Mouse (Mus musculus) heart, postnatal 14 days (tissue): ENCODE data around the gene Rbmx2. TPM values are rescaled to one million over a fixed set of nuclear protein-coding genes. Genes with fewer than 3 reads are reported as not detected.

ENCODE experiments used
- DNase-seq, 2 experiments: peaks; one replicate each; pipeline ENCODE4 v3.0.0; 2021 to 2022
- intact Hi-C: fragments of 180-260 bp; cut with DNase I; formaldehyde crosslinking; loops from one replicate; pipeline ENCODE4 v1.15.1; 2025
- long read RNA-seq, 2 experiments: library from polyadenylated mRNA; stranded (forward); transcript quantifications; one replicate each; pipeline ENCODE4 v2.0.0; 2021
- total RNA-seq, 2 experiments: library from RNA; stranded (reverse); gene quantifications; 2 replicates each; pipeline ENCODE4 v1.2.3; 2021

Rbmx2 gene
- 1 to 10 TPM; 2.4 to 2.6 TPM for total RNA-seq
- long read RNA-seq, experiment 1, transcript Rbmx2-201 (6 exons, 1,747 nt) = major isoform, 9 of 11 reads
- long read RNA-seq, experiment 1, partial matches to known transcripts = 2 of 11 reads
- long read RNA-seq, experiment 1, other reads (novel, unspliced or antisense) = 0 of 11 reads
- long read RNA-seq, experiment 2, partial matches to known transcripts = 2 of 5 reads
- long read RNA-seq, experiment 2, other reads (novel, unspliced or antisense) = 0 of 5 reads

DNA sequence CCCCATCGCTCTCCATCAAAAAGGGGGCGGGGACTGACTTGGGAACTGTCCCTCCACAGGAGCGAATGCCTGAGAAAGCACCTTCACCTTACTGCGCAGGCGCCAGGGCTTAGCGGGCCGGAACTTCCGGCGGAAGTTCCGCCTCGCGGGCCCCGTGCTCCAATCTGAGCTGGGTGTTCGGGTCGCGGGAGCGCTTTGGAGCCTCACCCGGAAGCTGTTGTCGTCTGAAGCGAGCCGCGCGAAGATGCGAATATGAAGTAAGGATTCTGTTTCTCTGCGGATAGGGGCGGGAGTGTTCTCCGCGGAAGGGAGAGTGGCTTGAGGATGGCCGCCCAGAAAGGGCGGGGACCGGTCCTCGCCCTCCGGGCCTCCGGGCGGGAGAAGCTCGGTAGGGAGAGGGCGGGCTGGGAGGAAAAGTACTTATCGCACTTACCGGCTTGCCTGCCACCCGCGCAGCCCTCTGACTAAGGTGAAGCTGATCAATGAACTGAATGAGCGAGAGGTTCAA is at the start of gene Rbmx2:
TSS of gene Rbmx2 (plus strand) at position 141 of the 508 bp plus-strand sequence.
- peak; percentile 88 to 90 for DNase-seq
- intact Hi-C loops = no loop called here

DNA sequence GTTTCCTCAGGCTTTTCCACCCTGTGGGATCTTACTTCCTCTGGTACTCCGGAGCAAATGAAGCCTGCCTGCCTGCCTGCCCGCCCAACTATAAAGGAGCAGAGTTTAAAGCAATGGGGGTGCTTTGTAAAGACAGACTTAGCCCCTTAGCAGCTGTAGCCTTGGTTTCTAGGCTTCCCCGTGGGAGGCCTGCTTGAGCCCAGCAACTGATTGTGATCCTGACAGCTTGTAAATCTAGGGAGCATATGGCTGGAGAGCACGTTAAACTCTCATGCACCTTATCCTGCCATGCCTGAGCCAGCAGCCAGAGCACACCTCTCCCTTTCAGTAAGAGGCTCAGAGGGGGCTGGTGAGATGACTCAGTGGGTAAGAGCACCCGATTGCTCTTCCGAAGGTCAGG is 28.0 kb upstream of the Rbmx2 start:
- intact Hi-C loops = no loop called here
- DNase-seq = no peak

GRCm38 (mm10) chrX:48669588-48669987 is 25.2 kb upstream of the Rbmx2 start:
- intact Hi-C loops = no loop called here
- no peak for DNase-seq

- no peak for DNase-seq
- intact Hi-C loops = no loop called here
These were observed 23.1 kb upstream of the Rbmx2 start for GRCm38 (mm10) chrX:48671714-48672113.

GRCm38 (mm10) chrX:48674171-48674570 is 20.6 kb upstream of the Rbmx2 start, which contains the start of gene Gpr119:
Gpr119 (minus strand) TSS chrX:48674478.
- DNase-seq = peak in 1 of 2 experiments; percentile 1
- intact Hi-C loops = no loop called here

DNA sequence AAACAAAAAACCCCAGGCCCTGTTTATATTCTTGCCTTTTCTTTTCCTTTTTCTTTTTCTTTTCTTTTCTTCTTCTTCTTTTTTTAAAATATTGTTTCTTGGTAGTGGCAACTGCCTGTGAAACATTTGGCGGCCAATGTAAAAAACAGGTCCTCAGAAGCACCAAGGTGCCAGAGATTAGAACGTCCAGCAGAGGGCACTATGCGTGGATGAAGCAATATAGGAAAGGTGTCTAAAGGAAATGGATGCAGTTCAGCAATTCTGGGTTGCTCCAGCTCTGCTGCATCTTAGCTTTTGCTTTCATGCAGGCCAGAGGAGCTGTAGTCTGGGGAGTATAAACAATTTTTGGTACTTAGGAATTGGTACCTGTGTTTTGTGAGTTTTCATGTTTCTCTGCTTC is 11.4 kb upstream of the Rbmx2 start:
- intact Hi-C loops = loop anchor here (10.0 kb wide), 1 partner anchor 621 kb away; no protein-coding TSS in a partner anchor
- peak; percentile 9 to 63 for DNase-seq

DNA sequence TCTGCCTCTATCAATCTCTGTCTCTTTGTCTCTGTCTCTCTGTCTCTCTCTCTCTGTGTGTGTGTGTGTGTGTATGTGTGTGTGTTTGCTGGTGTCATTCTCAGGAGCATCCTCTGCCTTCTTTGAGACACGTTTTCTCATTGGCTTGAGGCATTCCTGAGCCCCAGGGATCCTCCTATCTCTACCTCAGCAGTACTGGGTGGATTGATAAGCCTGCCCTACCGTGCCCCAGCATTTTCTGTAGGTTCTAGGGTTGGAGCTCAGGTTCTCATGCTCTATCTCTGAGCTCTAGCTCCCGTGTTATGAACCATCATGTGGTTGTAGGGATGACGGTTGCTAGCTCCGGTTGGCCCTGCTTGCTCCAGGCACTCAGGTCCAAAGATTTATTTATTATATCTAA is 10.9 kb upstream of the Rbmx2 start:
- intact Hi-C loops = loop anchor here (10.0 kb wide), 1 partner anchor 621 kb away; no protein-coding TSS in a partner anchor
- no peak for DNase-seq

- no peak for DNase-seq
- intact Hi-C loops = no loop called here
These were observed 344 bp upstream of the Rbmx2 start for GRCm38 (mm10) chrX:48694460-48694859.

DNA sequence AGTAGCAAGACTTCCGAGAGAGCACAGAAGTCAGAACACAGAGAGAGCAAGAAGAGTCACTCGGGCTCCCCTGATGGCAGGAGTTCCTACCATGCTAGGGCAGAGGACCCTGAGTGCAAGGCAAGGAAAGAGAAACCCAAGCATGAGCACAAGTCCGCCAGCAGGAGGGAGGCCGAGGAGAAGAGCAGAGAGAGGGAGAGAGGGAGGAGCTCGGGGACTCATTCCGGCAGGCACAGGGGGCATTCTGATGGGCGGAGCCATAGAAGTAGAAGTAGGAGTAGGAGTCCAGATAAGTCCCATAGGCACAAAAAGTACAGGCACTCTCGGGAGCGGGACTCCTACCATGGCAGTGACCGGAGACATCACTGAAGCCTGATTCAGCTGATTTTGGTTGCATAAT is 14.9 kb downstream of the Rbmx2 start:
- intact Hi-C loops = no loop called here
- no peak for DNase-seq

DNA sequence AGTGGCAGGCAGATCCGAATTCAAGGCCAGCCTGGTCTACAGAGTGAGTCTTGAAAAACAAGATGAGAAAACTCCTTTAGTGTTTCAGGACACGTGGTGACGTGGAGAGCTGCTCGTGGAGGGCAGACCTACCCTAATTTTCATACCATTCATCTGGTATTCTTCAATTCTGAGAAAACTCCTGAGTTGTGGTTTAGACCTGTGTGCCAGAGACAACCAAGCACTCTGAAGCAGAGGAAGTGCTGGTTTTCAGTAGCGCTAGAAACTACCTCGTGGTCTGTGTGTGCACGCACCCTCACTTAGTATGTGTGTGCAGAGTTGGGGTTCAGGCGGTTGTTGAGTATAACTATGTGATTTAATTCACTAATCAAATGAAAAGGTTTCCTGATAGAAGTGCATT is 18.0 kb downstream of the Rbmx2 start:
- intact Hi-C loops = no loop called here
- no peak for DNase-seq

DNA sequence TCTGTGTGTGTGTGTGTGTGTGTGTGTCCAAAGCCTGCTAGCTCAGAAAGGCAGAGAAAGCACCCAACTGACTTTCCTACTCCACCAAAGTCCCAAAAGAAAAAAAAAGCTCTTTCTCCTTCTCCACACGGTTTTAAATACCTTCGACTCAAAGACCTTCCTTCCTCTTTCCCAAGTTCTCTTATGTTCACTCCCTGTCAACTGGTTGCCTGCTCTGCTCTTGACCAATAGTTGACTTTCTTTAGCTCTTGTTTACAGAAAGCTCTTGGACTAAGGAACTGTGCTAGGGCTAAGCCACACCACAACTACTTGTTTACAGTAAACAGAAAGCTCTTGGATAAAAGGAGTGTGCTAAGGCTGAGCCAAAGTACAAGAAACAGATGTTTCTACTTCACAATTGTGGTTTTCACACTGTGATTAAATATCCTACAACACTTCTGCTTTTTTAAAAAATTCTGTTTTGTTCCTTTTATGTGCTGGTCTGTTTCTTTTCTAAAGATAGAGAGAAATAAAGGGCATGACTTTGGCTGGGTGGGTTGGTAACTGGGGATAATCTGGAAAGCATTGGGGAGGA is 60.0 kb downstream of the Rbmx2 start:
- intact Hi-C loops = no loop called here
- DNase-seq = no peak

Other genes with a start within 250 kb of the Rbmx2 start
- gene Elf4, start 231.9 kb upstream of the Rbmx2 start, total RNA-seq = 10 to 100 TPM in 1 of 2 experiments, 1 to 10 TPM in 1; 8.4 to 12.3 TPM
- 100 to 1,000 TPM in 1 of 2 experiments, 10 to 100 TPM in 1; 91.4 to 105 TPM for gene Aifm1, start 181.4 kb upstream of the Rbmx2 start, total RNA-seq
- gene Rab33a, start 175.7 kb upstream of the Rbmx2 start, total RNA-seq = under 1 TPM in 1 of 2 experiments, not detected in 1; 0.24 TPM
- 1 to 10 TPM; 8.2 to 9.4 TPM for gene Zfp280c, start 100.5 kb upstream of the Rbmx2 start, total RNA-seq
- 1 to 10 TPM; 2.3 to 2.5 TPM for gene Slc25a14, start 71.6 kb upstream of the Rbmx2 start, total RNA-seq
- gene Gpr119, start 20.5 kb upstream of the Rbmx2 start, total RNA-seq = not detected
- not detected for gene Gm595, start 182.7 kb downstream of the Rbmx2 start, total RNA-seq